Mouse (Mus musculus): ENCODE measurements around the gene Gm37240. TPM values are rescaled to one million over a fixed set of nuclear protein-coding genes. Genes with fewer than 3 reads are reported as not detected.
"Not testable (repeated sequence)": the region's sequence is repeated elsewhere in the genome, so short reads cannot be mapped to it uniquely, and the experiment has no call there.

Gm37240 gene
- polyA plus RNA-seq, 1 experiment from 2014 or later = 10.8 TPM

DNA sequence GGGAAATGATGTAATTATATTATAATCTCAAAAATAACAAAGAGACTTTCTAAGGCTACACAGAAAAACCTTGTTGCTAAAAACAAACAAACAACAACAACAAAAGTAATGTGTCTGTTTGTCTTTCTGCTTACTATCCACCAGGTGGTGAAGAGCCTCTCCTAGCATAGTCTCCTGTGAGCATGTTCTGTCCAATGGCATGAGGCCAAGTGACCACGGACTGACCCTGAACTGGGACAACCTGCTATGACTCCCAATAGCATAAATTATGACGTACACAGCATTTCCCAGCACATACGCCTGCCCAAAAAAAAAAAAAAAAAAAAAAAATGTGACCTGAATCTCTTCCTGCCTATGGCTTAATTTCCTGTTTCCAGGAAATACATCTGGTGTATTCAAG lies 35.0 kb upstream of the Gm37240 start:
- H3K27me3 ChIP-seq = no peaks in the 10 kb centered on the region
- ATAC-seq (no peak), DNase-seq (ENCODE audit: low read depth, low spot score) (no peak)
- ChIA-PET POLR2A (interaction anchor here (0.7 kb wide), 1 partner anchor 14 kb away, joined by 3 read pairs; no protein-coding TSS in a partner anchor), CTCF (no interaction called here)
- no peak for TF ChIP-seq CTCF (IDR thresholded peaks at IDR 0.05)
- in situ Hi-C loops (cut with MboI; ENCODE audit: low pct_unique_long_range_greater_than_20kb) = loop anchor here (10.0 kb wide), 1 partner anchor 1008 kb away; no protein-coding TSS in a partner anchor

DNA sequence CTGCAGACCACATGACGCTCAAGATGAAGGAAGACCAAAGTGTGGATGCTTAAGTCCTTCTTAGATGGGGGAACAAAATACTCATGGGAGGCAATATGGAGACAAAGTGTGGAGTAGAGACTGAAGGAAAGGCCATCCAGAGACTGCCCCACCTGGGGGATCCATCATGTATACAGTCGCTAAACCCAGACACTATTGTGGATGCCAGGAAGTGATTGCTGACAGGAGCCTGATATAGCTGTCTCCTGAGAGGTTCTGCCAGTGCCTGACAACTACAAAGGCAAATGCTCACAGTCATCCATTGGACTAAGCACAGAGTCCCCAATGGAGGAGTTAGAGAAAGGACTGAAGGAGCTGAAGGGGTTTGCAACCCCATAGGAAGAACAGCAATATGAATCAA lies 33.4 kb upstream of the Gm37240 start:
- ATAC-seq; DNase-seq (ENCODE audit: low read depth, low spot score); CTCF ChIA-PET; H3K27me3 ChIP-seq: not testable (repeated sequence)
- POLR2A ChIA-PET = interaction anchor here (0.7 kb wide), 1 partner anchor 176 kb away, joined by 3 read pairs; no protein-coding TSS in a partner anchor
- in situ Hi-C loops (cut with MboI; ENCODE audit: low pct_unique_long_range_greater_than_20kb) = loop anchor here (10.0 kb wide), 1 partner anchor 1006 kb away; no protein-coding TSS in a partner anchor

DNA sequence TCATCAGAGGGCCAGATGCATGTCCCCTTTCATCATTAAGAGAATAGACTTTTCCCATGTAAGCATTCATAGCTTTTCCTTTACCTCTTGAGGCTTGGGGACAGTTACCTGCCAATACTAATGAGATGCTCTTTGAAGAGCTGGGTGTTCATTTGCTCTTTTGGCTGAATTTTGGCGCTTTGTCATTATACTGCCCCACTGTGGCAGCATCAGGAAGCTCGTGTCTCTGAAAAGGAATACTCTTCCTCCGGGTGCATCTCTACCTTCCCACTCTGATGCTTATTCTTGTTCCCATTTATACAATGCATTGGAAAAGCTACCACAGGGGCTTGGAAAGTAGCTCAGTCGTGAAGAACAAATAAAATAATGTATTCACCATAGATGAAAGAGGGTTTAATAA lies 30.3 kb upstream of the Gm37240 start:
- DNase-seq (ENCODE audit: low read depth, low spot score) (no peak), ATAC-seq (no peak)
- ChIA-PET CTCF (interaction anchor here (0.7 to 6.0 kb wide), 35 partner anchors 8 to 996 kb away, joined by 3 to 77 read pairs (median 3); no protein-coding TSS in a partner anchor), POLR2A (interaction anchor here (0.5 to 1.2 kb wide), 4 partner anchors 42 to 1293 kb away, joined by 3 to 4 read pairs (median 3); no protein-coding TSS in a partner anchor)
- H3K27me3 ChIP-seq = no peaks in the 10 kb centered on the region
- in situ Hi-C loops (cut with MboI; ENCODE audit: low pct_unique_long_range_greater_than_20kb) = loop anchor here (5.0 to 10.0 kb wide), 2 partner anchors 210 to 343 kb away; partner anchors contain the start of gene Gatb
- peak; percentile 96 for TF ChIP-seq CTCF (IDR thresholded peaks at IDR 0.05)

DNA sequence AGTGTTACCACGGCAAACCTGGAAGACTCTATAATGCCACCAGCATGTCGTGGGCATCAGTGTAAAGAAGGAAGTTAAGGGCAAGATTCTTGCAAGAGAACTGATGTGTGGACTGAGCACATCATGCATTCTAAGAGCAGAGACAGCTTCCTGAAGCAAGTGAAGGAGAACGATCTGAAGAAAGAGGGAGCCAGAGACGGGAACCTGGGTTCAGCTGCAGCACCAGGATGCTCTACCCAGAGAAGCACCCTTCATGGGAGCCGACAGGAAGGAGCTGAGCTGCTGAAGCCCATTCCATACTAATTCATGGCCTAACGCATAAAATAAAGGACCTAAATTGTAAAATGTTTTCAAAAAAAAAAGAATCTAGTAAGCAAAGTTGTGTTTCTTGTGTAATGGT lies 27.5 kb upstream of the Gm37240 start:
- ATAC-seq (no peak), DNase-seq (ENCODE audit: low read depth, low spot score) (no peak)
- POLR2A ChIA-PET = no interaction called here
- in situ Hi-C loops (cut with MboI; ENCODE audit: low pct_unique_long_range_greater_than_20kb) = loop anchor here (5.0 to 10.0 kb wide), 2 partner anchors 208 to 340 kb away; partner anchors contain the start of gene Gatb
- no peak for TF ChIP-seq CTCF (IDR thresholded peaks at IDR 0.05)
- no peaks in the 10 kb centered on the region for H3K27me3 ChIP-seq
- CTCF ChIA-PET = interaction anchor here (1.5 to 6.0 kb wide), 3 partner anchors 9 to 208 kb away, joined by 4 to 77 read pairs (median 6); no protein-coding TSS in a partner anchor

DNA sequence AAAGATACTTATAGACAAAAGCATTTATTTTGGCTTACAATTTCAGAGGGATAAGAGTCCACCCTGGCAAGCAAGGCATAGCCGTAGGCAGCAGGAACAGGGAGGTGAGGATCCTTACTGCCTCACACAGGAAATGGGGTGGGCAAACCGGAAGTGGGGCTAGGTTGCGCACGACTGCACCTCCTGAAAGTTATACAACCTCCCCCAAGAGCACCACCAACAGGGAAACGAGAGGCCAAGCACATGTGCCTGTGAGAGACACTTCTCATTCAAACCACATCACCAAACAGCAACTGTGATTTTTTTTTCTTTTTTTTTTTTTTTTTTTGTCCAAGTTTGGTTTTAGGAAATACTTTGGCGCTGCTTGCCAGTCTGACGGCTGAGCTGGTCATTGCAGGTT lies 19.8 kb upstream of the Gm37240 start:
- TF ChIP-seq CTCF (IDR thresholded peaks at IDR 0.05) = no peak
- CTCF ChIA-PET = no interaction called here
- in situ Hi-C loops (cut with MboI; ENCODE audit: low pct_unique_long_range_greater_than_20kb) = no loop called here
- no peaks in the 10 kb centered on the region for H3K27me3 ChIP-seq
- ATAC-seq (no peak), DNase-seq (ENCODE audit: low read depth, low spot score) (no peak)
- POLR2A ChIA-PET = no interaction called here

DNA sequence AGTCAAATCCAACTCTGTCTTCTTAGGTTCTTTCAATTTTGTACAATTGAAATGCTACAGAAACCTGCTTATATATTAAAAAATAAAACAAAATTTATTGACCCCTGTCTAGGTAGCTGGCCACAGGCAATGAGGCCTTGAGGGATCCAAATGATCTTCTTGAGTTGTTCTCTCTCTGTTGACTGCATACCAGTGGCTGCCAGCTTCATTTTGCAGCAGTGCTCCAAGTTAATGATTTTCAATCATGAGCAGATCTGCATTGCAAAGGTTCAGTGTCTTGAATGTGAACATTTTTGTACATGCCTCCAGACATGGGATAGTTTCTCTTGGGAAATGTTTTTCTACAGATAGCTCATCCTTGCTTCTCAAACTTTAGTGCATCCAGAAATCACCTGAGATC lies 17.1 kb upstream of the Gm37240 start:
- ChIA-PET POLR2A (no interaction called here), CTCF (interaction anchor here (0.8 to 2.2 kb wide), 5 partner anchors 11 to 20 kb away, joined by 3 to 6 read pairs (median 4); no protein-coding TSS in a partner anchor)
- in situ Hi-C loops (cut with MboI; ENCODE audit: low pct_unique_long_range_greater_than_20kb) = no loop called here
- ATAC-seq (no peak), DNase-seq (ENCODE audit: low read depth, low spot score) (no peak)
- no peak for TF ChIP-seq CTCF (IDR thresholded peaks at IDR 0.05)
- H3K27me3 ChIP-seq = no peaks in the 10 kb centered on the region

DNA sequence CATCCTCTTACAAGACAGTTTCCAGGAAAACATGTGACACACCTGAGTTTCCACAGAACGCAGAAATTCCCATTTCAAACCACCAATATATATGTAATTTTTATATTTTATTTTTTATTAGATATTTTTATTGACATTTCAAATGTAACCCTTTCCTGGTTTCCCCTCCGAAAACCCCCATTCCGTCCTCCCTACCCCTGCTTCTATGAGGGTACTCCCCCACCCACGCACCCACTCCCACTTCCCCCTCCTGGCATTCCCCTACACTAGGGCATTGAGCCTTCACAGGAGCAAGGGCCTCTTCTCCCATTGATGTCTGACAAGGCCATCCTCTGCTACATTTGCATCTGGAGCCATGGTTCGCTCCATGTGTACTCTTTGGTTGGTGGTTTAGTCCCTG lies 7.7 kb upstream of the Gm37240 start:
- ChIA-PET CTCF (interaction anchor here (0.9 kb wide), 1 partner anchor 22 kb away, joined by 3 read pairs; no protein-coding TSS in a partner anchor), POLR2A (no interaction called here)
- TF ChIP-seq CTCF (IDR thresholded peaks at IDR 0.05) = no peak
- no peak for DNase-seq (ENCODE audit: low read depth, low spot score)
- peaks cover 4% of the 10 kb centered on the region for H3K27me3 ChIP-seq
- no peak for ATAC-seq
- in situ Hi-C loops (cut with MboI; ENCODE audit: low pct_unique_long_range_greater_than_20kb) = no loop called here

DNA sequence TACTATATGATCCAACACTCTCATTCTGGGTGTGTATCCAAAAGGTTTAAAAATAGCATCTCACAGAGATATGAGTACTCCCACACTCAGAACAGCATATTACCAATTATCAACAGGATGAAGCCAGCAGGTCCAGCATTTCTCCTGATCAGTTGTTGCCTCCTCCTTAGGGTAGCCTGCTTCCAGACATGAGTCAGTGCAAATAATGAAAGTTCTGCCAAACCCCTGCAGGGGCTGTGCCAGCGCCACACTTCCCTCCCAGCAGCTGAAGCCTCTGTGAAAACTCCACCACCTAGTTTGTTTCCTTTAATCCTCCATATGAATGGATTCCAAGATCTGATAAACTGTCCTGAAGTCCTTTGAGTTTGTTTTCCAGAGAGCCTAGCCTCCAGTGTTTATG lies 4.3 kb upstream of the Gm37240 start:
- TF ChIP-seq CTCF (IDR thresholded peaks at IDR 0.05) = no peak
- DNase-seq (ENCODE audit: low read depth, low spot score) (no peak), ATAC-seq (no peak)
- ChIA-PET POLR2A (no interaction called here), CTCF (interaction anchor here (1.1 kb wide), 1 partner anchor 13 kb away, joined by 5 read pairs; no protein-coding TSS in a partner anchor)
- in situ Hi-C loops (cut with MboI; ENCODE audit: low pct_unique_long_range_greater_than_20kb) = no loop called here
- no peaks in the 10 kb centered on the region for H3K27me3 ChIP-seq

DNA sequence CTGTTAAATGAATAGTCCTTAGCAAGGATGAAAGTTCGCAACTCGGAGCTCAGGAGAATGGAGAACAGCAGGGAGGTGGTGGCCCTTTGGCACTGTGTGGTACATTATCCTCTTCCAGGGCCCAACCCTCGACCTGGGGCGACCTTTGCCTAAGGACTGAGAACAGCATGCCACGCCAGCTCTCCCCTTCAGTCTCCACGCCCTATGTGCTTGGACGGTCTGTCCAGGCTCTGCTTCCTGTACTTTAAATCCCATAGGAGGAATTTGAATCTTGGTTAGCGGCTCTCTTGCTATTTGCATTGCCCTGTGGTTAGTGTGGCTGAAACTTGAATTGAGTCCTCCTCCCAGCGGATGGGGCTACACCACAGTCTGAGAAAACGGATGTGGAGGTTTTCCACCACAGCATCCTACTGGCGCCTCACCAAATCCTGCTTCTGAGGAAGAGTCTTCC lies 928 bp upstream of the Gm37240 start:
- POLR2A ChIA-PET = interaction anchor here (1.0 kb wide), 2 partner anchors 74 to 156 kb away, joined by 3 read pairs; no protein-coding TSS in a partner anchor
- ATAC-seq = no peak

DNA sequence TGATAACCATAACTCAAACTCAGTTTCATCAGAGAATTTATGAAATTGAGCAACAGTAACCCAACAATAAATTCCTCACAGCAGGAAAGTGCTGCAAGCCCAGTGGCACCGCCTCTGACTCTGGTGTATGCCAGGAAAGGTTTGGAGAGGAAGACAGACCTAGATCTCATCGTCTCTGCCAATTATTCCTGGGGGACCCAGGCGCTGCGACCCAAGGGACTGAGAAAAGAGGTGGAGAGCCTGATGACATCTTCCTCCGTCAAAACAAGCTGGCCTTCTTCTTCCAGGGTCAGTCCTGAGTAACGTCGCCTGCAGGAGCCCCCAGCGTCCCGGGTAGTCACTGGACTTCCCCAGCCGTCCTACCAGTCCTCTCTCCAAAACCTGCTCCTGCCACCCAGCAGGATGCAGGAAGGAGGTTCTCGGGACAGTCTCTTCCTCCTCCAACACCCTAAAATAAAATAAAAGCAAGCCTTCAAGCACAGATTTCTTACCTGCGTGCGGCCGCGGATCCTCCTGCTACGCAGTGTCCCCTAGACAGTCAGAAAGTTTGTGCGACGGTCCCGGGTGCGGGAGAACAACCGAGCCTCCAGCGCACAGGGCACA lies 581 bp downstream of the Gm37240 start:
- CTCF ChIA-PET = interaction anchor here (1.1 to 1.7 kb wide), 3 partner anchors 28 to 179 kb away, joined by 3 to 5 read pairs (median 4); no protein-coding TSS in a partner anchor
- TF ChIP-seq CTCF (IDR thresholded peaks at IDR 0.05) = no peak
- no peak for DNase-seq (ENCODE audit: low read depth, low spot score)
- POLR2A ChIA-PET = interaction anchor here (1.2 kb wide), 1 partner anchor 137 kb away, joined by 3 read pairs; no protein-coding TSS in a partner anchor
- H3K27me3 ChIP-seq = no peaks in the 10 kb centered on the region
- in situ Hi-C loops (cut with MboI; ENCODE audit: low pct_unique_long_range_greater_than_20kb) = no loop called here
- peak; percentile 33 for ATAC-seq

More for the DNA sequence above, 928 bp upstream of the Gm37240 start:
- CTCF ChIA-PET = no interaction called here
- no peak for TF ChIP-seq CTCF (IDR thresholded peaks at IDR 0.05)
- DNase-seq (ENCODE audit: low read depth, low spot score) = no peak
- in situ Hi-C loops (cut with MboI; ENCODE audit: low pct_unique_long_range_greater_than_20kb) = no loop called here
- H3K27me3 ChIP-seq = no peaks in the 10 kb centered on the region

DNA sequence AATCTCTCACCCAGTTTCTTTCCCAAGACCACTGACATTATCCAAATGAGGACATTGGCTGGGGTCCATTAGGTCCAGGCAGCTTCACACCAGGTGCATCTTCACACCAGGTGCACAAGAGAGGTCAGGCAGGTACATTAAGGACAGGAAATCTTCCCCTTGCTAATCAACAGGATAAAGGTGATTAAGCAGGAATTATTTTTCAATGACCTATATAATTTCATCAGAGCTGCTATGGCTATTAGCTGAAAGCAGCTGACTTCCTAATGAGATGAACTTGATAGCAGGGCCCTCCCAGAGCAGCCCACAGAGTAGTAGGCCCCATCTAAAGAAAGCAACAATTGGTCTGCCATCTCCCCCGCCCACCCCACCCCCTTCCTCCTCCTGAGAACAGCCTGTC lies 1.4 kb downstream of the Gm37240 start:
- DNase-seq (ENCODE audit: low read depth, low spot score) (no peak), ATAC-seq (no peak)
- in situ Hi-C loops (cut with MboI; ENCODE audit: low pct_unique_long_range_greater_than_20kb) = no loop called here
- ChIA-PET POLR2A (interaction anchor here (1.1 to 1.2 kb wide), 3 partner anchors 9 to 182 kb away, joined by 3 to 4 read pairs (median 3); no protein-coding TSS in a partner anchor), CTCF (interaction anchor here (1.1 to 1.8 kb wide), 7 partner anchors 23 to 178 kb away, joined by 3 to 8 read pairs (median 3); no protein-coding TSS in a partner anchor)
- no peaks in the 10 kb centered on the region for H3K27me3 ChIP-seq
- no peak for TF ChIP-seq CTCF (IDR thresholded peaks at IDR 0.05)

Data from Patski (cell line).